Mouse (Mus musculus) stomach, postnatal 0 days (tissue): ENCODE measurements around the gene Prm1.

Experiments
- CTCF ChIP-seq: IDR thresholded peaks from 2 replicates; pipeline ENCODE4 v1.5.1; 2016; ENCODE audit warnings: antibody characterized with exemption, low read depth, mild to moderate bottlenecking, moderate library complexity
- EP300 ChIP-seq: optimal IDR thresholded peaks from 2 replicates; pipeline ENCODE3; 2016; ENCODE audit warnings: antibody characterized with exemption

- TF ChIP-seq CTCF (no peak), EP300 (no peak)
These were observed 45.3 kb upstream of the Prm1 start for GRCm38 (mm10) chr16:10850905-10851304.
